8 mouse cellular contexts compared by ENCODE assay signal in genomic region chrX:166384935-166385334, GRCm38 (mm10). TPM values are rescaled to one million over a fixed set of nuclear protein-coding genes. Genes with fewer than 3 reads are reported as not detected.
A peak's percentile ranks its signal among the peaks of the same experiment; 100 is the strongest.
DNase-seq lines count a peak whose midpoint lies in the region; ATAC-seq and TF ChIP-seq lines count a peak whose summit lies in the region.
"Had no signal": no experiment of that assay in that cellular context is flagged by ENCODE, and none has a peak within 500 bp of the region (broad histone marks: within the 10 kb centered on the region; RNA-seq: fewer than 3 reads in every experiment).

No protein-coding gene starts in this region.

- TF ChIP-seq EP300 in lung, postnatal 0 days (IDR thresholded peaks at IDR 0.05): no peak

- no peak for TF ChIP-seq CTCF in lung, postnatal 0 days (IDR thresholded peaks at IDR 0.05)

- no peaks in the 10 kb centered on the region for H3K4me1 ChIP-seq in heart, embryonic 10.5 days
- H3K4me1 ChIP-seq in heart, embryonic 16.5 days (ENCODE audit: control insufficient read depth, insufficient read depth, low read length): no peaks in the 10 kb centered on the region
- H3K4me1 ChIP-seq in lung, postnatal 0 days (ENCODE audit: insufficient read depth, low read depth, low read length): no peaks in the 10 kb centered on the region
- H3K4me1 ChIP-seq: heart, embryonic 15.5 days had no signal

- no peaks in the 10 kb centered on the region for H3K9me3 ChIP-seq in heart, embryonic 10.5 days
- H3K9me3 ChIP-seq in heart, embryonic 16.5 days (replicated peaks; ENCODE audit: control insufficient read depth, low read length): no peaks in the 10 kb centered on the region
- no peaks in the 10 kb centered on the region for H3K9me3 ChIP-seq in lung, postnatal 0 days (ENCODE audit: low read length)
- H3K9me3 ChIP-seq: heart, embryonic 15.5 days had no signal

- no peak overlapping the region for H3K9ac ChIP-seq in heart, embryonic 16.5 days (ENCODE audit: low read length)
- no peak overlapping the region for H3K9ac ChIP-seq in lung, postnatal 0 days (replicated peaks; ENCODE audit: low read depth)
- H3K9ac ChIP-seq: heart, embryonic 15.5 days had no signal

- no peak overlapping the region for H3K4me3 ChIP-seq in heart, embryonic 10.5 days
- H3K4me3 ChIP-seq in heart, embryonic 16.5 days (ENCODE audit: low read length): no peak overlapping the region
- no peak overlapping the region for H3K4me3 ChIP-seq in lung, postnatal 0 days (ENCODE audit: low read depth, low read length)
- H3K4me3 ChIP-seq: heart, embryonic 15.5 days had no signal

- H3K27me3 ChIP-seq in heart, embryonic 10.5 days (ENCODE audit: insufficient read depth, poor library complexity, severe bottlenecking): peaks cover 10% of the 10 kb centered on the region; the same call in 1 of the 2 replicates
- H3K27me3 ChIP-seq in heart, embryonic 16.5 days (ENCODE audit: control insufficient read depth, insufficient read depth, low read length): no peaks in the 10 kb centered on the region
- no peaks in the 10 kb centered on the region for H3K27me3 ChIP-seq in lung, postnatal 0 days (replicated peaks; ENCODE audit: insufficient read depth, low read length)
- H3K27me3 ChIP-seq: heart, embryonic 15.5 days had no signal

- DNase-seq in heart, adult 9 months (ENCODE audit: low spot score in 2 of 2): peak; percentile 4 to 8
- no peak for DNase-seq in heart, embryonic 10.5 days (ENCODE audit: low spot score)
- peak; percentile 68 for DNase-seq in adrenal gland, adult 8-10 months
- peak; percentile 32 for DNase-seq in lung, postnatal 0 days (ENCODE audit: low spot score)
- DNase-seq in thymus, postnatal 25 days: no peak
- DNase-seq in thymus, postnatal 10 days (ENCODE audit: low spot score in 2 of 2): no peak

- H3K4me2 ChIP-seq in heart, embryonic 16.5 days (ENCODE audit: low read depth, low read length): no peak overlapping the region
- no peak overlapping the region for H3K4me2 ChIP-seq in lung, postnatal 0 days (replicated peaks; ENCODE audit: low read depth, low read length)
- H3K4me2 ChIP-seq: heart, embryonic 15.5 days had no signal

- H3K27ac ChIP-seq in heart, embryonic 10.5 days: no peak overlapping the region
- no peak overlapping the region for H3K27ac ChIP-seq in heart, embryonic 16.5 days (ENCODE audit: low read length)
- H3K27ac ChIP-seq in lung, postnatal 0 days (ENCODE audit: low read length): no peak overlapping the region
- H3K27ac ChIP-seq: heart, embryonic 15.5 days had no signal

- H3K36me3 ChIP-seq in heart, embryonic 10.5 days: no peaks in the 10 kb centered on the region
- no peaks in the 10 kb centered on the region for H3K36me3 ChIP-seq in heart, embryonic 16.5 days (ENCODE audit: control insufficient read depth, insufficient read depth)
- H3K36me3 ChIP-seq in lung, postnatal 0 days (ENCODE audit: insufficient read depth, low read length): no peaks in the 10 kb centered on the region
- H3K36me3 ChIP-seq: heart, embryonic 15.5 days had no signal

- ATAC-seq in heart, embryonic 16.5 days (replicated peaks; ENCODE audit: extremely low read depth, insufficient read depth, low FRiP score): peak; percentile 79
- ATAC-seq in lung, postnatal 0 days: peak; percentile 60

- 53% methylated on average over 3 of the region's 3 CpGs for WGBS in heart, embryonic 10.5 days
- 54% methylated on average over 3 of the region's 3 CpGs for WGBS in heart, embryonic 16.5 days
- WGBS in lung, postnatal 0 days: 36% methylated on average over 3 of the region's 3 CpGs

RNA-seq across cellular contexts. Expression of gene Trappc2, which starts 55.4 kb away (rescaled TPM):
- 32.4 and 39.8 TPM in 2 replicates for polyA plus RNA-seq in heart, embryonic 10.5 days (2016; fragmentation: Nextera tagmentation; extraction: Ambion mirVana)
- total RNA-seq in adrenal gland, adult 8-10 months (2022): 10 to 100 TPM; 15.3 to 28.8 (median 21.8) TPM
- polyA plus RNA-seq in heart, embryonic 16.5 days (2015; fragmentation: Nextera tagmentation; extraction: Ambion mirVana): 36.5 and 40.8 TPM in 2 replicates
- polyA plus RNA-seq in lung, postnatal 0 days (2015; fragmentation: Nextera tagmentation; extraction: Ambion mirVana): 41.3 and 47.3 TPM in 2 replicates

RNA-seq across cellular contexts. Expression of gene Ofd1, which starts 55.6 kb away (rescaled TPM):
- polyA plus RNA-seq in heart, embryonic 10.5 days (2016; fragmentation: Nextera tagmentation; extraction: Ambion mirVana): 4.8 and 6.0 TPM in 2 replicates
- total RNA-seq in adrenal gland, adult 8-10 months (2022): 1 to 10 TPM; 6.6 to 9.7 (median 7.6) TPM
- polyA plus RNA-seq in heart, embryonic 16.5 days (2015; fragmentation: Nextera tagmentation; extraction: Ambion mirVana): 3.8 and 4.3 TPM in 2 replicates
- 6.1 and 6.6 TPM in 2 replicates for polyA plus RNA-seq in lung, postnatal 0 days (2015; fragmentation: Nextera tagmentation; extraction: Ambion mirVana)

Comparison
In these comparisons a context has a peak if more than half of its experiments do, and no peak if none do; other contexts are left out.
1. DNase-seq: peak in heart, adult 9 months (2 of 2), adrenal gland, adult 8-10 months (single experiment) and lung, postnatal 0 days (single experiment); none in heart, embryonic 10.5 days (single experiment), thymus, postnatal 25 days (single experiment) and thymus, postnatal 10 days (0 of 2).